Mouse (Mus musculus): ENCODE data around the gene Denr. TPM values are rescaled to one million over a fixed set of nuclear protein-coding genes. Genes with fewer than 3 reads are reported as not detected.

Gene Denr
- polyA plus RNA-seq, 1 experiment from 2014 or later, result 129 TPM

DNA sequence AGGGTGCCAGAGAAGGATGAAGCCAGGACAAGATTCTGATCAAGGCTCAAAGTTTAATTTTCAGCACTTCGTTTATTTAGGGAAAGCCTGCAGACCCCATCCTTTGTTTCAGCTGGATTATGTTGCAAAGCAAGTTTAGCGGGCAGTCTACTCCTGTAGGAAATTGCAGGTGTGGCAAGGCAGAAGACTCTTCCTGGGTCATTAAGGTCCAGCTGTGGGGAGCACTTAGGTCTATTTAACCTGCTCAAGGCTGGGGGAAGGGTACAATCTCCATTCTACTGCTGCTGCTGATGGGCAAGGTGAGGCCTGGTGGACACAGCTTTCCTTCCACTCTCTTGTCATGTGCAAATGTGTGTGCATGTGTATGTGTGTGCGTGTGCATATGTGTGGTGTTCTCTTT lies 52.0 kb downstream of the Denr start:
- WGBS, result 79% methylated on average over 3 of the region's 3 CpGs
- no peaks in the 10 kb centered on the region for H3K4me1 ChIP-seq

GRCm38 (mm10) chr5:123960129-123960528 lies 53.2 kb downstream of the Denr start:
- no peak for ATAC-seq (replicated peaks)
- Histone ChIP-seq H3K9ac (no peak overlapping the region), H3K4me3 (no peak overlapping the region), H3K9me3 (no peaks in the 10 kb centered on the region), H3K27ac (no peak overlapping the region), H3K27me3 (replicated peaks) (no peaks in the 10 kb centered on the region), H3K4me2 (no peak overlapping the region), H3K36me3 (replicated peaks) (no peaks in the 10 kb centered on the region), H3K4me1 (no peaks in the 10 kb centered on the region)
- WGBS, result 79% methylated on average over 8 of the region's 8 CpGs

More for the DNA sequence above, 52.0 kb downstream of the Denr start:
- Histone ChIP-seq H3K9ac (no peak overlapping the region), H3K27me3 (replicated peaks) (no peaks in the 10 kb centered on the region), H3K4me3 (no peak overlapping the region), H3K4me2 (no peak overlapping the region), H3K27ac (no peak overlapping the region), H3K9me3 (no peaks in the 10 kb centered on the region), H3K36me3 (replicated peaks) (no peaks in the 10 kb centered on the region)
- ATAC-seq (replicated peaks), result no peak

DNA sequence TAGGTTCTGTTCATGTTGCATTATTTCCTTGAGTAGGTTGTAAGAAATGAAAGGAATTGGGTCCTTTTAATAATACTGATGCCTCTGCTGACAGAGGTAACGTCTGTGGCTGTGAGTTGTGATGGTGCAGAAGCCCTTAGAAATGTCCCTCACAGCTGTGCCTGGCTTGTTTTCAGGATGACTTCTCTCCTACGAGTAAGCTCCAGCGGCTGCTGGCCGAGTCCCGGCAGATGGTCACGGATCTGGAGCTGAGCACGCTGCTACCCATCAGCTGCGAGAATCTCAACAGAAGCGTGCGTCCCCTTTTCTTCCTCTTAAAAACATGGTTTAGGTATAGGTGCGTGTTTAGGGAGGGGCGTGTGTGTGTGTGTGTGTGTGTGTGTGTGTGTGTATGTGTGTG lies 54.1 kb downstream of the Denr start:
- Histone ChIP-seq H3K9me3 (no peaks in the 10 kb centered on the region), H3K4me3 (no peak overlapping the region), H3K36me3 (replicated peaks) (no peaks in the 10 kb centered on the region), H3K4me2 (no peak overlapping the region), H3K27ac (no peak overlapping the region), H3K4me1 (no peaks in the 10 kb centered on the region), H3K27me3 (replicated peaks) (no peaks in the 10 kb centered on the region), H3K9ac (no peak overlapping the region)
- ATAC-seq (replicated peaks), result no peak
- 88% methylated on average over 12 of the region's 12 CpGs for WGBS

DNA sequence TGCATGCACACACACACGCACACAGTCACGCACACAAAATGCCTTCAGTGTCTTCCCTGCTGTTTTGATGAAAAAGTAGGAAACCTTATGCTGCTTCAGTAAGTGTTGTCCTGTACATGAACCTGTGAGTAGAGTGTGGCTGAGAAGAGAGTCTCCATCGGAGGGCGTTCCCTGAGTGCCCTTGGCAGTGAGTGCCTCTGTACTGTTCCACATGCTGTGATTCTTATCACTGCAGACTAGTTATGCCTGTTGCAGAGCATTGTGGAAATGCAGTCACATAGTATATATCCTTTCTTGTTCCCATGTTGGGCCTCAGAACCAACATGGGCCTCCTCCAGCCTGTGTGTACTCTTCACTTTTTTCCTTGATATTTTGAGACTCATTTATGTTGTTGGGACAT lies 57.2 kb downstream of the Denr start:
- no peak for ATAC-seq (replicated peaks)
- H3K9ac ChIP-seq, result no peak overlapping the region

GRCm38 (mm10) chr5:123966759-123967158 lies 59.8 kb downstream of the Denr start:
- H3K4me1 ChIP-seq, result no peaks in the 10 kb centered on the region
- no peak overlapping the region for H3K9ac ChIP-seq
- no peak overlapping the region for H3K27ac ChIP-seq
- H3K36me3 ChIP-seq (replicated peaks), result no peaks in the 10 kb centered on the region
- no peak for ATAC-seq (replicated peaks)
- no peaks in the 10 kb centered on the region for H3K27me3 ChIP-seq (replicated peaks)
- WGBS, result 98% methylated on average over 2 of the region's 2 CpGs
- H3K9me3 ChIP-seq, result no peaks in the 10 kb centered on the region
- no peak overlapping the region for H3K4me2 ChIP-seq
- H3K4me3 ChIP-seq, result no peak overlapping the region

More for the DNA sequence above, 57.2 kb downstream of the Denr start:
- 97% methylated on average over 4 of the region's 4 CpGs for WGBS
- Histone ChIP-seq H3K27ac (no peak overlapping the region), H3K4me2 (no peak overlapping the region), H3K27me3 (replicated peaks) (no peaks in the 10 kb centered on the region), H3K36me3 (replicated peaks) (no peaks in the 10 kb centered on the region), H3K4me3 (no peak overlapping the region), H3K9me3 (no peaks in the 10 kb centered on the region), H3K4me1 (no peaks in the 10 kb centered on the region)

DNA sequence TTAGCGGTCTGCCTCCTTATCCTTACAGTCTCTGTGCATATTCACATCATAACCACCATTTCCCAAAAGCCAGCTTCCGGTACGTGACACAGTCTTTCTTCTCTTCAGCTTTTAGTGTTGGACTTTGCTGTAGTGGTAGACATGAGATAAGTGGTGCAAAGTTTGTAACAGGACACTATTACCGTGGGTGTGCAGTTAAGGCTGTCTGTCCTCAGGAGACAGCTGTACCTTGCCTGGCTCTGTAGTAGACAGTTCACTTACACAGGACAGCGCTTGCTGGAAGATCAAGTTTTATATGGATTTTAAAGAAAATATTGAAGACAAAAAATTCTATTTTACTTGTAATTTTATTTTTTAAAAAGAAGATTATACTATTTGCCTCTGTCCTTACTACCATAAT lies 61.5 kb downstream of the Denr start:
- WGBS, result 88% methylated on average over 5 of the region's 5 CpGs
- Histone ChIP-seq H3K9me3 (no peaks in the 10 kb centered on the region), H3K36me3 (replicated peaks) (no peaks in the 10 kb centered on the region), H3K4me3 (no peak overlapping the region), H3K9ac (no peak overlapping the region), H3K4me1 (no peaks in the 10 kb centered on the region), H3K27me3 (replicated peaks) (no peaks in the 10 kb centered on the region), H3K4me2 (no peak overlapping the region), H3K27ac (no peak overlapping the region)
- no peak for ATAC-seq (replicated peaks)

DNA sequence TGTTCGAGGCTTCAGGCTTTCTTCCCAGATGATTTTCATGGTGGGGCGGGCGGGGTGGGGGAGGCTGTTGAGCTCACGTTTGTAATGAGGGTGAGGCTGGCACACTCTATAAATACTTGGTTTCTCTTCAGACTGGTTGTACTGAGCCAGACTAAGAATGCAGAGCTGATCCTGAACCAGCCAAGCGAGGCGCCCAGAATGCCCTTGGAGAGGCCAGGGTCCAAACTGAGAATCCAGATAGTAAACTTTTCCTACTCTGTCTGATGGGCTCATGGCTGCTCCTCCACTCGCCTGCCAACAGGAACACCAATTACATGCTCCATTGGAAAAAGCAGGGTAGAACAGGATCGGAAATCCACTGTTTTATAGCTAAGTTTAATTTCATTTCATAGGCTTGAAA lies 62.2 kb downstream of the Denr start:
- Histone ChIP-seq H3K4me1 (no peaks in the 10 kb centered on the region), H3K9me3 (no peaks in the 10 kb centered on the region), H3K27me3 (replicated peaks) (no peaks in the 10 kb centered on the region), H3K36me3 (replicated peaks) (no peaks in the 10 kb centered on the region), H3K4me2 (no peak overlapping the region), H3K9ac (no peak overlapping the region), H3K4me3 (no peak overlapping the region), H3K27ac (no peak overlapping the region)
- ATAC-seq (replicated peaks), result no peak
- 69% methylated on average over 8 of the region's 8 CpGs for WGBS

DNA sequence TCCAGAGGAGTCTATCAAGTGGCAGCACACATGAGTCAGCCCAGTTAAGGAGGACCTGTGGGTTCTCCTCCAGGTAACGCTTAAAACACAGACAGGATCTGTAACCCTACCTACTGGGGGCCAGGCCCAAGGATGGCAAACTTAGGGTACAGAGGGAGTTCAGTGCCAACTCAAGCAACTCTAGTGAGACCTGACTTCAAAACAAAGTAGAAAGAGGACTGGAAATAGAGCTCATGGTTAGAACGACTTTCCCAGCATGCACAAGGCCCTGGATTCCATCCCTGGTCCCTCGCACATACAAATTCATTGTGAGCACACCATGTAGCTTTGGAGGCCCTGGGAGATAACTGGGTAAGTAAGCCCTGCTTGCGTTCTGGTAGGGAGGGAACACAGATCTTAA lies 63.6 kb downstream of the Denr start:
- no peak for ATAC-seq (replicated peaks)
- Histone ChIP-seq H3K4me2 (no peak overlapping the region), H3K9me3 (no peaks in the 10 kb centered on the region), H3K4me1 (peaks cover 12% of the 10 kb centered on the region), H3K4me3 (no peak overlapping the region), H3K27me3 (replicated peaks) (0 out of 2 replicates have a peak, but pooled peaks cover 3% of the 10 kb centered on the region), H3K36me3 (replicated peaks) (no peaks in the 10 kb centered on the region), H3K27ac (no peak overlapping the region), H3K9ac (no peak overlapping the region)
- WGBS, result 86% methylated on average over 4 of the region's 4 CpGs

DNA sequence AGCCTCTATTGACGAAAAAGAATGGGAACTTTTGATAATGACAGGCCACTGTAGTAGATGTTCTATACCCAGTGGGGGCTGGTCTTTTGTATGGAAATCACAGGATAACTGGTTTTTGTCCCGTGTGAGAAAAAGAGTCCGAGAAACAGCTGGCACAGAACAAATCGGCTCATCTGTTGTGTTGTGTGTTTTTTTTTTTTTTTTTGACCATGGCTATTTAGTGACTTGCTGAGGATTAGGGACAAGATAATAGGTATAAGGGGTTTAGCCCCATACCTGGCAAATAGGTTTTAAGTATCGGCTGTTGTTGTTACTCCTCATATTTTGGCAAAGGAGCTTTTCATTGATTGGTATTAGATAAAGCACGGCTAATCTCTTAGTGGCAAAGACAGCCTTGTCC lies 65.5 kb downstream of the Denr start:
- Histone ChIP-seq H3K36me3 (replicated peaks) (no peaks in the 10 kb centered on the region), H3K27me3 (replicated peaks) (0 out of 2 replicates have a peak, but pooled peaks cover 3% of the 10 kb centered on the region), H3K27ac (no peak overlapping the region), H3K4me3 (no peak overlapping the region), H3K9me3 (no peaks in the 10 kb centered on the region), H3K4me1 (peaks cover 16% of the 10 kb centered on the region), H3K9ac (no peak overlapping the region), H3K4me2 (no peak overlapping the region)
- no peak for ATAC-seq (replicated peaks)
- 60% methylated on average over 6 of the region's 6 CpGs for WGBS

- under 1% methylated on average over 88 of the region's 106 CpGs for WGBS
- H3K4me2 ChIP-seq, result peak within 1 kb of the TSS; percentile 90
- peak within 1 kb of the TSS; percentile 64 for H3K4me3 ChIP-seq
- H3K27ac ChIP-seq, result peak within 1 kb of the TSS; percentile 46; the same call in 1 of the 2 replicates
- peak; percentile 80 for ATAC-seq (replicated peaks)
- 0 out of 2 replicates have a peak, but pooled peaks cover 3% of the 10 kb centered on the region for H3K27me3 ChIP-seq (replicated peaks)
- peaks cover 16% of the 10 kb centered on the region for H3K4me1 ChIP-seq
- H3K36me3 ChIP-seq (replicated peaks), result no peaks in the 10 kb centered on the region
- no peaks in the 10 kb centered on the region for H3K9me3 ChIP-seq
- H3K9ac ChIP-seq, result peak within 1 kb of the TSS; percentile 54
Observed at GRCm38 (mm10) chr5:123973299-123974178, 66.6 kb downstream of the Denr start, which contains the start of gene Hip1r. Hip1r (plus strand) TSS chr5:123973628.

DNA sequence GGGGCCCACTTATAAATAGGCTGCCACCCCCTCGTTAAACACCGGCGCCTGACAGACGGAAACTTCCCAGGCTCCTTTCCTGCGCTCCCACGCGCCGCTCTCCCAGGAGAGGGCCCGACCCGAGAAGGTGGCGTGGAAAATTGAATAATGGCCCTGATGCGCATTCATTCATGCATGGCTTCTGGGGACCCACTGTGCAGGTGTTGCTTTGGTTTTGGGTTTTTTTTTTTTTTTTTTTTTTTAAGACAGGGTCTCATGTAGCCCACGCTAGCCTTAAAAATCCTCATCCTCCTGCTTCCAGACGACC lies 67.2 kb downstream of the Denr start:
- Histone ChIP-seq H3K27ac (0 out of 2 replicates have a peak overlapping the region, but pooled peaks have one; percentile 46), H3K9me3 (no peaks in the 10 kb centered on the region), H3K27me3 (replicated peaks) (0 out of 2 replicates have a peak, but pooled peaks cover 3% of the 10 kb centered on the region), H3K4me2 (peak overlapping the region; percentile 90), H3K9ac (peak overlapping the region; percentile 54), H3K4me1 (peaks cover 16% of the 10 kb centered on the region), H3K4me3 (peak overlapping the region; percentile 64), H3K36me3 (replicated peaks) (no peaks in the 10 kb centered on the region)
- peak; percentile 28 for ATAC-seq (replicated peaks)
- 0% methylated on average over 14 of the region's 14 CpGs for WGBS

DNA sequence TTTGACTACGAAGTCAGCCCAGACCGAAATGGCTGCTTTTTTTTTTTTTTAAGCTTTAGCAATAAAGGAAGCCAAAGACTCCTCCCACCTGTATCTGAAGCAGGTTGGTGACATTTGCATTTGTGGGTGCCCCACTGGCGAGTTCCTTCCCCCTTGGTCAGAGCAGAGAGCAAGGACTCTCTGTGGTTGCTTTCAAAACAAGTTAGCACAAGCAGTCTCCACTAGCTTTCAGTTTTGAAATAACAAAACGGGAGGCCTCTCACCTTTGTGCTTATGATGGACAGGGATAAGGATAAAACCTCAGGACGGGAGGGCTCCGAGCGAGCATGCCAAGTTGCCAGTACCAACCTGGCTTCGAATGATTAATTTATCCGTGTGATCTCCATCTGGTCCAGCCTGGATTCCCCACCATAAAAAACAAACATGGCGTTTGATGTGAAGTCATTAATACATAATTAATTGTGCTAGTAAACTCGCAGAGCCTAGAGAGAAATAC lies 67.7 kb downstream of the Denr start:
- no peaks in the 10 kb centered on the region for H3K9me3 ChIP-seq
- H3K4me3 ChIP-seq, result peak overlapping the region; percentile 64
- ATAC-seq (replicated peaks), result no peak
- H3K36me3 ChIP-seq (replicated peaks), result no peaks in the 10 kb centered on the region
- WGBS, result 27% methylated on average over 11 of the region's 11 CpGs
- no peak overlapping the region; the same call in 1 of the 2 replicates for H3K9ac ChIP-seq
- H3K27me3 ChIP-seq (replicated peaks), result 0 out of 2 replicates have a peak, but pooled peaks cover 3% of the 10 kb centered on the region
- peak overlapping the region; percentile 90 for H3K4me2 ChIP-seq
- H3K27ac ChIP-seq, result no peak overlapping the region
- H3K4me1 ChIP-seq, result peaks cover 16% of the 10 kb centered on the region
